Mouse (Mus musculus) spleen, postnatal 4 days (tissue): ENCODE results near the gene Prkag3.
A peak's percentile ranks its signal among the peaks of the same experiment; 100 is the strongest.

Source experiments
- DNase-seq, 2 experiments: peaks; one replicate each; pipeline ENCODE4 v3.0.0; 2022; ENCODE audit warnings: low spot score in 2 of 2

Prkag3 gene

DNA sequence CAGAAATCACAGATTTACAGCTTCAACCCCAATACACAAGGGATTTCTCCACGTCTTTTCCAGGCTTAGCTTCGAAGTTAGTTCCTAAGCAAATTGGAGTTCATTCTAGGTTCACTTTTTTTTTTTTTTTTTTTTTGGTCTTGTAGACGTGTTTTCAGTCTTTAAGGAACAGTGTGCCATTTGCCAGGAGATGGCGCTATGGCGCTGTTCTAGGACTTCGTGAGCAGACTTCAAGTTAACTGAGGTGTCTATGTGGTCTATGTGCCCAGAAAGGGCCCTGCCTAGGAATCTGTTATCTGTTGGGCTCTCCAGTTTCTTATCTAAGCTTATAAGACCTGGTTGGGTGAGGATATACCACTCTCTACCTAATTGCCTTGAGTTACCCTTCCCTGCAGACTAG lies 14.1 kb upstream of the Prkag3 start:
- DNase-seq, result peak; percentile 65 to 83

DNA sequence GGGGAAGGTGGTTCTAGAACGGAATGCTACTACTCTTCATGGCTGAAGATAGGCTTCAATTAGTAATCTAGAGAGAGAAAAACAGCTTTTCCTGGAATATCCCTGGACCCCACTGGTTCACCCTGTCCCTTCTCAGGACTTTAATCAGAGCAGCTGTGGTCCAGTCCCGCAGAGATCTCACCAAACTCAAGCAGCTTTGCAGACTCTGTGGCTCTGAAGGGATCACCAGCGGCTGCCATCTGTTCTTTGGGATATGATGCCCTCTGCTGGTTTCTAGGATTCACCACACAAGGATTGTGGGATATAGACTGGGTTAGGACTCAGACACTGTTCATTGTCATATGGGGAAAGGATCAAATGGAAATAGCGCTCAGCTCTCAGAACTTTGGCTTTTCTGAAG lies 10.8 kb upstream of the Prkag3 start:
- no peak for DNase-seq

DNA sequence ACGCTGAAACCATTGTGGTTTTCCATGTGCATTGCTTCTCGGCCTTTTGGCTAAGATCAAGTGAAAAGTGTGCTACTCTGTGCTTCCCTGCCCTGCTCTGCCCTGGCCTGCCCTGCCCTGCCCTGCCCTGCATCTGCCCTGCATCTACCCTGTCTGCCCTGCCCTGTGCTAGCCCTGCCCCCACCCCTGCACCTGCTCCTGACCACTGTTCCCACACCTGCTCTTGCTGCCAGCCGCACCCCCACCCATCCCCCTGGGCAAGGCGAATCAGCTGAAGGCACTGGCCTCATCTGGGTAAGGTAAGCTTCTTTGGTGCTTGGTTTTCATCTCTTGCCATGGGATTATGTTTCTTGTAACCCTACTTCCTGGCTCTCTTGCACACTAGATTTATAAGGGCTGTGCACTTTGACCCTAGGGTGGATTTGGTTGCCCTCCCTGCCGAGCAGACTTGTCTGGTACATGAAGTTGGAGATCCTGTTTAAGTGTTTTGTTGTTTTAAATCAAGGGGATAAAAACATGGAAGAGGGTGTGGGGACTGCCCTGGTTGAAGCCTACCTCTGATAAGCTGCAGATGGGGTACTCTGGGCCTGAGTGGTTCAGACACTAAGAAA lies 5.3 kb upstream of the Prkag3 start:
- DNase-seq, result no peak

DNA sequence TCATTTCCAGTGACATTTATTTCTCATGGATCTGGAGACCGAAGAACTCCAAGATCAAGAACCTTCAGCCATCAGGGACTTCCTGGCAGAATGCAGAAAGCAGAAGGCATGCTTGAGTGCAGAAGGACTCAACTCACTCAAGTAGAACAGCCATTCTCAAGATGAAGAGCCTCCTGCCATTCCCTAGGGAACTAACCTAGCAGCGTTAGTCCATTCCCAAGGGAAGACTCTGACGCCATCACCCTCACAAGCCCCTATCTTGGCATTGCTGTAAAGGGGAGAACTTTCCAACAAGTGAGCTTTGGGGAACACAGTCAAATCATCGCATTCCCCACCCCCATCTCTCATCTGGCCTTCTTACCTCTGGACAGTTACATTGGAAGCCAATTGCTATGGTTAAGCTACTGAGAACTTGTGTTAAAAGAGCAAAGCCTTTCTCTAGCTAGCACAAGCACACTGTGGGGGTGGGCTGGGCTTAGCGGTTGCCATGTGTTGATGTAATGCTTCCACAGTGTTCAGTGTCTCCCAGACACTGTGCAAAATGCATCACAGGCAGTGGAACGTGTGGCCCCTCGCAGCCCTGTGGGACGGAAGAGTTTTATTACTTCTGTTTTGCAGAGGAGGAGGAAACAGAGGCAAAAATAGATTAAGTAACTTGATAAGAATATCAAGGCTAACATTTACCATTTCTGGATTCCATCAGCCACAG lies 4.4 kb upstream of the Prkag3 start:
- DNase-seq, result no peak

DNA sequence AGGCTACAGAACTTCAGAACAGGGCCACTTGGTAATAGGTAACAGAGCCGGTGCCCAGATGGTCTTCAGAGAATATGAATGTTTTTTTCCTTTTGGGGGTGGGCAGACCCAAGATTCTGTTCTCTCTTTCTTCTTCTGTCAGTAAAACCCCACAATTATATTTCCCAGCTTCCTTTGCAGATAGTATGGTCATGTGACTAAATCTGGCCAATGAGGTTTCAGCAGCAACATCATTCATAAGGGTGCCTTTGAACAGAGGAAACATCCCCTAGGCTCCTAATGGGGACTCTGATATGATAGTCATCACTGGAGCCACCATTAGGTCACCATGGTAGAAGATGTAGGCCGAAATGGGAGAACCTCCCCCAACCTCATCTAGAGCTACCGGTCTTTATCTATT lies 3.8 kb upstream of the Prkag3 start:
- DNase-seq, result no peak

DNA sequence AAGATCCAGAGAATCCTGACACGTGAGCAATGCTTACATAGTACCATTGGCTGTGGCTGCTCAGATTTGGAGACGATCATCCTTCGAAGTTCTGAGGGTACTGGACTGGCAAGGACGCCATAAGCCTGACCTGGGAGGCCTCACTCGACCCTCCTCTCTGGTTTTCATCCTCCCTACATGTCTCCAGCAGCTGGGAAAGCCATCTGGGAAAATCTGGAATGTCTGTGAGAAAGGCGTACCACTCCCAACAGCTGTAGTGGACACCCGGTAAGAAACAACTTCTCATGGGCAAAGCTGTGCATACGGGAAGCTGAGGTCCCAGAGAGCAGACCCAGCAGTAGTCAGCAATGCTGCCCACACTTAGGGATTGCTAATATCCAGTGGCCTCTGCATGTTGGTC lies 3.1 kb upstream of the Prkag3 start:
- DNase-seq, result no peak

DNA sequence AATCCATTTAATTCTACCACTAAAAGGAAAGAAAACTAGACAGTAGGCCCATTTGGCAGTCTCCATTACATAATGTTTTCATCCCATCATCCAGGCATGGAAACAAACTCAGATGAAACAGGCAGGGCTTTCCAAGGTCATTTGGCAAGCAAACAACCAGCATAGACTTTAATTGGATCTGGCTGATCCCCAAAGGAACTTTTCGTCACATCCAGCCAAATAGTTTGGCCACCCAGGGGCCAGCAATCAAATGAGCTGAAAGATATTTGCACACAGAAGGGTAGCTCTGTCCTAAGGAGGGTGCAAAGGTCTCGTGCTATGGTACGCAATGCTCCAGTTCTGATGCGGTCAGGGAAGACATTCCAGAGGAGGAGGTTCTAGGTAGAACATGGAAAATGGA lies 1.7 kb upstream of the Prkag3 start:
- DNase-seq, result no peak

DNA sequence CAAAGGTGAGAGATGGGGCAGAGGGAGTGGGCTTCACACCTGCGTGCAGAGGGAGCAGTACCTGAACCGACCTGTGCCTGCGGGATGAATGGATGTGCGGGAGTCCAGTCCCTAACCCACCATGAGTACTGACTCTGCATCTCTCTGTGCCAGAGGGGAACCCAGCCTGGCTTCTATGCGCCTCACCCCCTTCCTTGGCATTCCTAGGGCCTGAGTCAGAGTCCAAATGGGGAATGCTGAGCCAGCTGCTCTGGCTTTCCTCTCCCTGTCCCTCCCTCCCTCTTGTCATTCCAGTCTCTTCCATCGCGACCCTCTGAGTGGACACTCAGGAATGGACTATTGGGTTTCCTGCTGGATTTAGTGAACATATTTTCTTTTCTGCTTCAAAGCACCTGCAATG lies 280 bp upstream of the Prkag3 start:
- DNase-seq, result no peak

DNA sequence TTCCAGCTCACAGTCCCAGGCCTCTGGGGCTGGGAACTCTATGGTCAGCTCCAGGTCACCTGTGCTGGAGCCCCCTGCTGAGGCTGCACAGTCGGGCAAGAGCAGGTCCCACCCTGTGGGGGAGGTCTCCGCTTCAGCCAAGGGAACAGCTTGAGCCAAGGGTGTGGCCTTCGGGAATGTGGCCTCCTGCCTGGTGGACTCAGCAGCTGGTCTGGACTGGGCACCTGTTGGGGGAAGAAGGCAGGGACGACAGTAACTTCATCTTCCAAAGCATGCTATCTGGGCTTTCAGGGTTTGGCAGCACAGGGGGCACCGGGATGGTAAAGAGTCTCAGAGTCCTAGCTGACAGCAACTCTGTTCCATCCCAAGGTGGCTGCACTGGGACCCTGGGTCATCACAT lies 1.7 kb downstream of the Prkag3 start:
- DNase-seq, result no peak

DNA sequence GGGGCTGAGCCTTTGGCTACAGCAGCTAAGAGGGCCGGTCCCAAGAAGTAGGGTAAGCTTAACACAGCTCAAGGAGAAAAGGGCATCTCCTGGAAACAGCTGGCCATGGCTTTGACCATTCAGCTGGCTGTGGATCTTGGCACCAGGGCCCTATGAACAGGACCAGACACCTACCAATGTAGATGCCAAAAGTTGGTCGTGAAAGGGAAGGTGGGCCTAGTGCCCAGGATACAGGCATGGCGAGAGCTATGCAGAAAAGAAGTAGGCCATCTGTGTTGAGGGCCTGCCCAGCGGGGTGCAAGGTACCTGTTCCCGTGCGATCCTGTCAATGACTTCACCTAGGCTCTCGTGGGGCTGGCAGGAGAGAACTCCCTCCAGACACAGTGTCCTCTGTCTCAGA lies 8.2 kb downstream of the Prkag3 start:
- DNase-seq, result no peak

DNA sequence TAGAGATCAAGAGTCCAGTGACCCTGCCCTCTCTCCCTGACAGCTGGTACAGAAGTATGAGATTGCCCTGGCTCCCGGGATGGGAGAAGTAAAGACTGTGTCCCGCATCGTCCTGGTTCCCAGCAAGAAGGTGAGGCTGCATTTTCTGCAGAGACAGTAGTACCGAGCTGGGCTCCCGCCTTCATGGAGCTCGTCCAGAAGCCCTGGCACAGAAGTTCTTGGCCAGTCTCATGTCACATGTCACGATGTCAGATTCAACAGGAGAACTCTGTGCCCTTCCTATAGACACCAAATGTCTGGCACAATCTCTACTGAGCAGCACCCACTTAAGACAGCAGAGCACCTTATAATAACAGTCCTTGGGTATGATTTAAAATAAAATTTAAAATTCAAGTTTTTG lies 11.5 kb downstream of the Prkag3 start:
- DNase-seq, result no peak

DNA sequence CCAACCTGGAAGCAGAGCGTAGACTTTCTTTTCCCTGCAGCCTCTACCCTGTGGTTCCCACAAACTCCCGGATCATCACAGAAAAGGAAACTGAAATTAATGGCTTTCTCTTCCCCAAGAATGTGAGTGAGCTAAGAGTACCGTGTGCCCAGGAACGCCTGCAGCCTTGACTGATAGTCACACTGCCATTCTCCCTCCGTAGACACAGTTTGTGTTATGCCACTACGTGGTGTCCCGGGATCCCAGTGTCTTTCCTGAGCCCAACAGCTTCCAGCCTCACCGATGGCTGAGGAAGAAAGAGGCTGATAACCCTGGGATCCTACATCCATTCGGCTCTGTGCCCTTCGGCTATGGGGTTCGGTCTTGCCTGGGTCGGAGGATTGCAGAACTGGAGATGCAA lies 12.0 kb downstream of the Prkag3 start:
- DNase-seq, result no peak

DNA sequence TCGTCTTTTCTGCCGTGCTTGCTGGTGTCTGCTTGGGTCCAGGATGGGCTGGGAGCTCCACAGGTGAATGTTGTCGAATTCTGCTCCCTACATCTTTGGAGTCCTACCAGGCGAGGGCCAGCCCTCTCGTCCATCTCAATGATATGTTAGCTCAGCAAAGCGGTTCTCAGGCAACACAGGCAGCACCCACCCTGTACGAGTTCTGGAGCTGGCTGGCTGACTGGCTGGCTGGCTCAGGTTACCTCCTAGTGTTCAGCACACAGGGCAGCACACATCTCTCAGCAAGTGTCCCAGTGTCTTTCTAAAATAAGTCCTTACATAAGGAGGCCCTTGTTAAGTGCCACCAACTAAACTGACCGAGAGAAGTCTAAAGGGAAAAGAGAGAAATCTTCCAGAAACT lies 20.6 kb downstream of the Prkag3 start:
- DNase-seq, result no peak

DNA sequence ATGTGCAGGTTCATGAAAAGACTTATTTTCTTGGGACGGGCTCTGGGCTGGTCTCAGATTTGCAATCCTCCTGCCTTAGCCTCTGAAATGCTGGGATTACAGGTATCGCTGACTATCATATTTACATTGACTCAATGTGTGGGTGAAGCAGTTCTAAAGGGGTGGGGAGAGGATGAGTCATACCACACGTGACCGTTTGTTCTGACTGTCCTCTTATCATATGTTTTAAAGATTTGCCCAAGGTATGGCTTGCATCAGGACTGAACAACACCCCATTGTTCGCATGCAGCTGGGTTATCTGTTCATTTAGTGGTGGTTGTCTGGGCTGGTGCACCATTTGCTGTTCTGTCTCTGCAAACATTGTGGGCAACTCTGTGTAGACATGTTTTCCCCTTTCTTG lies 22.3 kb downstream of the Prkag3 start:
- no peak for DNase-seq

DNA sequence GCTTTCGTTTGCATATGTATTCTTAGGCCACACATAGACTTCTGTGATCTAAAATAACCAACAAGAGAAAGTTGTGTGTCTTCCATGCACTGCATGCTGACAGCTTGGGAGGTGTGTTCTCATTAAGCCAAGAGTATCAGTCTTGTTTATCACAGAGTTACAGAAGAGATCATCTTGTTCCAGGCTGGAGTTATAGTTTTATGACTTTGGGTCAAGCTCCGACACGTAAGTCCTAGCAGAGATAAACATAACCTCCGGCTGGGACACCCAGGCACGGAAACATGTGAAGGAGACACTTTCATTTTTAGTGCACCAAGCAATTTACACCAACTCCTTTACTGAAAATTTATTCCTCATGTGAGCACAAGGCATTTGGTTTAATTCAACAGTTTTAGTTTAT lies 22.9 kb downstream of the Prkag3 start:
- DNase-seq, result no peak

DNA sequence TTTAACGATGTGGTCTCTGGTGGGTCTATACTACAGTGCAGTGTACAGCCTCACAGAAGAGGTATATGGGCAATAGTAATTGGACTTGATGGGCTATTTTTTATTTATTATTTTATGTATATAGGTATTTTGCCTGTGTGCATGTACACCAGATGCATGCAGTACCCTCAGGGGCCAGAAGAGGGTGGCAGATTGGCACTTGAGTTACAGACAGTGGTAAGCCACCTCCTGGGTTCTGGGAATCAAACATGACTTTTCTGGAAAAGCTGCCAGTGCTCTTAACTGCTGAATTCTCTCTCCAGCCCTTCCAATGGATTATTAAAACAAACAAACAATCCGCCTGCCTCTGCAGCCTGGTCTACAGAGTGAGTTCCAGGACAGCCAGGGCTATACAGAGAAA lies 25.3 kb downstream of the Prkag3 start:
- DNase-seq, result no peak

DNA sequence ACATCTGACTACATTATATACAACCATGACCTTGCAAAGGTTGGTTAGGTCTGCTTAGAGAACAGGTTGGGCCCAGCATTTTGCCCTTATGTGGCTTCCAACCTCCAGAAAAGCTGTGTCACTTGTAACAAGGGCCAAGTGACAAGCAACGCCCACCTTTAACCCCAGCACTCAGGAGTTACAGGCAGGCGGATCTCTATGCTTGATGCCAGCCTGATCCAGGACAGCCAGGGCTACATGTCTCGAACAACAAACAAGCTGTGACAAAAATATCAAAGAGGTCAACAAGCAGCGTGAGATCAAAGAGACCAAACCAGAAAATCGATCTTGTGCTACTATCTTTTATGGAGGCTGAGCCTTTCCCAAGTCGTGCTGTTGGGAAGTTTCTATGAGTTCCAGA lies 27.4 kb downstream of the Prkag3 start:
- no peak for DNase-seq

DNA sequence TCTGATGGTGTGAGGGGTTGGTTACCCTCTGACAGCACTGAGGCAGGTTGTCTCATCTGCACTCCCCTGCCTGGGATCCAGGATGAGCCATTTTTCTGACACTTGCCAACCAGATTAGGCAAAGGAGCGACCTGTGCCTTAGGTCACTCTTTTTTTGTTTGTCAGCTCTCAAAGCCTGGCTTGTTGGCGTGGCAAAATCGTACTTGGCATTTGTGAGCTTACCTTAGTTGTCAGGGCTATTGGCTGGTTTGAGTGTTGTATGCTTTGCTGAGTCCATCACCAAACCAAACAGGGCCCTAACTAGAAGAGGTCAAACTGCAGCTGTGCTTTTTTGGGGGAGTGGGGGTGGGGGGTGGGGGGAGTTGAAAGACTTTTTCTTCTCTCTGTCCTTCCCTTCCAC lies 29.7 kb downstream of the Prkag3 start:
- DNase-seq, result no peak

DNA sequence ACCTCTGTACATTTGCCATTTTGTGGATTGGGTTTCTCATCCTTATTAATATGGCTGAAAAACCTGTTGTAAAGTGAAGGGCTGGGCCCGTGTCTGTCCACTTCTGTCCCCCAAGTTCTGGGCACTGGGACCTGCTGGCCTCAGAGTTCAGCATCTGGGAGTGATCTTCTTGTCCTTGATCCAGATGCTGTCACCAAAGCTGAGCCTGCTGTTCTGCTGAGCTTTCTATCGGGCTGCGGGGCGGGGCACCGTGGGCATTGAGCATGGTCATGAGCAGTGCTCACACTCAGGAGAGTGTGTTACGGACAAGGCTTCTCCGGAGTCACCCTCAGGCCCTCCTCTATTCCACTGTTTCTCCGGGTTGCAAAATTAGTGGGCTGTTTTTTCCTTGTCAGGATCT lies 30.9 kb downstream of the Prkag3 start:
- DNase-seq, result no peak

DNA sequence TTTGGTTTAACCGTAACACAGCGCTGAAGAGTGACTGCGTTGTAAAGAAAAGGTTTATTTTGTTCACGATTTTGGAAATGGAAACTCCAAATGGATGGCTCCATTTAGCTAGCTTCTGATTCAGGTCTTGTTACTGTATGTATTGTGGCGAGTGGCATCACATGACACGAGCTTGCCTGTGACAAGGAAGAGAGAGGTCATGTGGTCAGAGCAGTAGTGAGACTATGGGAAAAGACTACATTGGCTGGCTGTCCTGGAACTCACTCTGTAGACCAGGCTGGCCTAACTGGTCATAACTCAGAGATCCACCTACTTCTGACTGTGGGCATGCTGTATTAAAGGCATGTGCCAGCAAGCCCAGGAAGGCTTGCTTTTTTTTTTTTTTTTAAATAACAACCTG lies 33.1 kb downstream of the Prkag3 start:
- no peak for DNase-seq

DNA sequence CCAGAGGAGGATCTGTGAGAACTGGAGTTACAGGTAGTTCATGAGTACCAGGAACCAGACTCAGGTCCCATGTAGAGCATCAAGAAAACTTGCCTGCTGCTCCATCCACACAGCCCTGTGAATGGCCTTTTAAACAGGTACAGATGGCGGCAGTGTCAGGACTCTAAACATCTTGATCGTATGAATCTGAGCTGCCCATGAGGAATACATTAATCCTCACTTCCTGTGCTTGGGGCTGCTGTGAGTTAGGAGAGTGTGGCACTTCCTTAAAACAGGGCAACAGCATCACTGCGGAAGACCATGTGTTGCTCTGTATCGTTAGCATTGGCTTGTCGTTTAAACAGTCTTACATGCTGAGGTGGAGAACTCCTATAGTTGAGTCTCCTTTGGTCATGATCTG lies 33.6 kb downstream of the Prkag3 start:
- no peak for DNase-seq

DNA sequence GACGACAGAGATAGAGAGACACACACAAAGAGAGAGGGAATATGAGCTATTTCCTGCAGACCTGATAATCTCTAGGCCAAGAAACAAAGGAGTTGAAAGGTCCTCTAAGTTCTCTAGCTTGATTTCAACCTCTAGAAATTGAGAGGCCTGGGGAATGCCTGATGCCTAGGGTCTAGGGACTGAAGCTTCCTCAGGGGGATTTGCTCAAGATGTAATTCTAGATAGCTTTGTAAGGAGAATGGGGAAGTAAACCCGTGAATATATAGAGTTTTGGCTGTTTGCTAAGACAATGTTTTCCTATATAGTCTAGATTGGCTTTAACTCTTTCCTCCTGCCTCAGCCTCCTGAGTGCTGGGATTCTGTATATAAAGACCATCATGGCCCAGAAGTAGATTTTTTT lies 34.1 kb downstream of the Prkag3 start:
- no peak for DNase-seq

DNA sequence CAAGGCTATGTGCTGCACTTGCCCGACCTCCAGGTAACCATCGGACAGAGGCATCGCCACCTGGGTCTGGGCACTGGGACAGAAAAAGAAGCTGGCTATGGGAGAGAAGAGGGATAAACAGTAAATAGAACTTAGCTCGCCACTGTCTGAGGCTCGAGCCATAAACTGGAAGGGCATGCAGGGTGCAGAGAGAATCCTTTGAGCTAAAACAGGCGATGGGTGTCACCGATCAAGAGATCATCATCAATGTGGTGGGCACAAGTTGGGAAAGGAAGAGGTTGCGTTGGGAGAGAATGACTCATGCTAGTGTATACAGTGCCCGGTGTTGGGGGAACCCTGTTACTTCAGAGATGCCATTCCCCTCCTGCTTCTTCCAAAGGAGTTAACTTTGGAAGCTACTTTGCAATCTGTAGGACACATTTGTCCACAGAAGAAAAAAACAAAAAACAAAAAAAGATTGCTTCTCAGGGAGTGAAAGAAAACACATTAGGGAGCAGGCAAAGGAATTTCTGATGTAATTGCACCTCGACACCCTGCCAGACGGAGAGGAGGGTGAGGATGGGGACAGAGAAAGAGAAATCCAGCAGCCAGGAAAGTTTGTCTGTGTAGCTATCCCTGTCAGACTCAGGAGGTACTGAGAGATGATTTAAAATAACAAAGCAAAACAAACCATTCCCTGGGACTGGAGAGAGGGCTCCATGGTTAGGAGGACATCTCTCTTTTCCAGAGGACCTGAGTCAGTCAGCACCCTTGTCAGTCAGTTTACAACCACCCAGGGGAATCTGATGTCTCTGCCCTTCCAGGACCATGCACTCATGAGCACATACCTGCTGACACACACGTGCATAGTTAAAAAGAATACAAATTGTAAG lies 34.9 kb downstream of the Prkag3 start:
- no peak for DNase-seq
